Mouse (Mus musculus) G1E (cell line): ENCODE measurements around the gene Slc25a53. TPM values are rescaled to one million over a fixed set of nuclear protein-coding genes. Genes with fewer than 3 reads are reported as not detected.

Experiments used
- ATAC-seq: 2 replicates; pipeline ENCODE4 v1.8.0; 2016; ENCODE audit warnings: mild to moderate bottlenecking; ENCODE audit not compliant: insufficient number of reproducible peaks, poor library complexity, low FRiP score, severe bottlenecking; ENCODE audit errors: extremely low read depth
- DNase-seq: peaks from one replicate; pipeline ENCODE4 v3.0.0; 2012; ENCODE audit warnings: low spot score
- H3K27me3 ChIP-seq: 2 replicates; pipeline ENCODE4 v1.6.1; 2012; ENCODE audit warnings: mild to moderate bottlenecking, low read length, inconsistent platforms; ENCODE audit not compliant: insufficient read depth
- H3K36me3 ChIP-seq: replicated peaks from 2 replicates; pipeline ENCODE3; 2012; ENCODE audit warnings: mild to moderate bottlenecking, inconsistent platforms
- H3K4me1 ChIP-seq: 2 replicates; pipeline ENCODE4 v1.6.1; 2012; ENCODE audit warnings: low read depth, low read length, inconsistent platforms, mixed read lengths; ENCODE audit not compliant: insufficient read depth
- H3K4me3 ChIP-seq: 2 replicates; pipeline ENCODE4 v1.5.1; 2012; ENCODE audit warnings: low read depth, mild to moderate bottlenecking, inconsistent platforms, low read length, moderate library complexity, mixed read lengths
- H3K9me3 ChIP-seq: replicated peaks from 2 replicates; pipeline ENCODE4 v1.6.1; 2012; ENCODE audit warnings: inconsistent platforms
- CTCF ChIP-seq: IDR thresholded peaks from 2 replicates; pipeline ENCODE4 v1.5.1; 2012; ENCODE audit warnings: low read depth, low read length, inconsistent platforms, mixed read lengths
- GATA1 ChIP-seq: IDR thresholded peaks from 2 replicates; pipeline ENCODE4 v1.6.1; 2012; ENCODE audit warnings: borderline replicate concordance, low read length, inconsistent platforms, mixed read lengths
- GATA2 ChIP-seq: IDR thresholded peaks from 2 replicates; pipeline ENCODE4 v1.6.1; 2012; ENCODE audit warnings: low read depth, low read length, inconsistent platforms, borderline replicate concordance
- POLR2AphosphoS5 ChIP-seq: IDR thresholded peaks from 2 replicates; pipeline ENCODE4 v1.6.1; 2012; ENCODE audit warnings: low read depth, low read length, inconsistent platforms; ENCODE audit not compliant: insufficient replicate concordance
- TAL1 ChIP-seq: conservative IDR thresholded peaks from 2 replicates; pipeline ENCODE4 v1.6.1; 2012; ENCODE audit warnings: low read depth, low read length, inconsistent platforms, mixed read lengths
- polyA plus RNA-seq: library from polyadenylated mRNA; stranded (reverse); fragments of >175 nt; gene quantifications from 2 replicates; pipeline ENCODE4 v1.2.3, GENCODE M21; 2012
- total RNA-seq, 2 experiments: library from RNA; stranded (forward) in 1 of 2; stranded (reverse) in 1 of 2; fragments of 200-1000 nt in 1 of 2; fragments of >200 nt in 1 of 2; fragmentation: Nextera tagmentation in 1 of 2; gene quantifications; 2 replicates each; pipeline ENCODE4 v1.2.3; 2014 to 2017

Slc25a53 gene
- total and polyA plus RNA-seq, 3 experiments = 0.44 to 11.1 (median 4.4) TPM

DNA sequence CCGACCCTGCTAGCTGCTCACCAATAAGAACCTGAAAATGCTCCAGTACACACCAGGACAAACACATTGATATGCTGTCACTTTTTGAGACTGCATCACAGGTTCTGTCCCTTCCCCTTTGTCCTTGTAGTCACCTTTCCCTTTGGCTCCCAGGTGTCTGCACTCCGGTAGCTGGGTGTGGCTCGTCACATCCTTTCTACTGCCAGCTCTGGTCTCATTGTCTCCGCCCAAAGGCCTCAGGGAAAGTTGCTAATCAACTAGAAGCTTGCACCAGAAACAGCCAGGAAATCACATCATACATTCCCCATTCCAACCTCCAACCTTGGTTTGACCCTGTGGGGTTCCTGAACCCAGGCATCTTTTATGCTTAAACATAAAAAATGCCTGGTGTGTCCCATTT lies 3.8 kb downstream of the Slc25a53 start:
- H3K9me3 ChIP-seq = no peaks in the 10 kb centered on the region
- H3K4me1 ChIP-seq = peaks cover 11% of the 10 kb centered on the region; the same call in 1 of the 2 replicates
- DNase-seq (no peak), ATAC-seq (no peak)
- H3K36me3 ChIP-seq = peaks cover 29% of the 10 kb centered on the region
- H3K27me3 ChIP-seq = no peaks in the 10 kb centered on the region
- H3K4me3 ChIP-seq = no peak overlapping the region
- TF ChIP-seq GATA2 (no peak), GATA1 (no peak), CTCF (no peak), TAL1 (no peak), POLR2AphosphoS5 (no peak)

DNA sequence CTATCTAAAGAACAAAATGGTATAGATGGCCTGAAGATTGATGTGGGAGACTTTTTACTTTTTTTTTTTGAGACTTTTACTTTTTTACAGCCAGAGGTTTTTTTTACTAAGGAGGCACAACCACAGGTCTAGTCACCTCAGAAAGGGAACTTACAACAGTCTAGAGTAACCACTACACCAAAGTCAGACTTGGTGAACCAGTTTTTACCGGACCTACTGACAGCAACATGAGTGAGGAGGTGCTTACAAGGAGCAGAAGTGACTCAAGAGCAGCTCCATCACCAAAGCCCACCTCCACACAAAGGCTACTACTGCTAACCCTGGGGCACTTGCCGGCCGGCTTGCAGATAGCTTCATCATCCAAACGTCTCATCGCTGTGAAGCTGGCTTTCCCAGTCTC lies 6.4 kb downstream of the Slc25a53 start:
- ATAC-seq (no peak), DNase-seq (no peak)
- TF ChIP-seq TAL1 (no peak), GATA2 (no peak), CTCF (no peak), POLR2AphosphoS5 (no peak), GATA1 (no peak)
- Histone ChIP-seq H3K9me3 (no peaks in the 10 kb centered on the region), H3K4me1 (peaks cover 5% of the 10 kb centered on the region; the same call in 1 of the 2 replicates), H3K27me3 (no peaks in the 10 kb centered on the region), H3K36me3 (peaks cover 48% of the 10 kb centered on the region), H3K4me3 (no peak overlapping the region)

DNA sequence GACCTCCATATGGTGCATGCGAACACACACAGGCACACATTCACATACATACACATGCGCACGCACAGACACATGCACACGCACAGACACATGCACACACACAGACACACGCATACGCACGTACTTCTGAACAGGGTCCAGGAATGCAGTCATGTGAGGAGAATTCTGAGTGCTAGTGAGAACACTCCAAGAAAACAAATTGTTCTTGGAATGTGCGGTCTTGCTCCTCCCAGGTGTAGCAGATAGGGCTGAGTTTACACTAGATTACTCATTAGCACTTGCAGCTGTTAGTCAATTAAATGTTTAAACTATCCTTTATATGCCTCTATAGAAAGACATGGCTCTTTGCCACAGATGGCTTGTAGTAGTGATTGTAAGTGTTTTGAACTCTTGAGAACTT lies 7.2 kb downstream of the Slc25a53 start:
- no peak for DNase-seq
- H3K27me3 ChIP-seq = no peaks in the 10 kb centered on the region
- H3K9me3 ChIP-seq = no peaks in the 10 kb centered on the region
- TF ChIP-seq GATA2 (no peak), TAL1 (no peak), CTCF (no peak), GATA1 (no peak), POLR2AphosphoS5 (no peak)
- H3K4me1 ChIP-seq = no peaks in the 10 kb centered on the region
- H3K36me3 ChIP-seq = peaks cover 48% of the 10 kb centered on the region
- no peak for ATAC-seq
- H3K4me3 ChIP-seq = no peak overlapping the region

DNA sequence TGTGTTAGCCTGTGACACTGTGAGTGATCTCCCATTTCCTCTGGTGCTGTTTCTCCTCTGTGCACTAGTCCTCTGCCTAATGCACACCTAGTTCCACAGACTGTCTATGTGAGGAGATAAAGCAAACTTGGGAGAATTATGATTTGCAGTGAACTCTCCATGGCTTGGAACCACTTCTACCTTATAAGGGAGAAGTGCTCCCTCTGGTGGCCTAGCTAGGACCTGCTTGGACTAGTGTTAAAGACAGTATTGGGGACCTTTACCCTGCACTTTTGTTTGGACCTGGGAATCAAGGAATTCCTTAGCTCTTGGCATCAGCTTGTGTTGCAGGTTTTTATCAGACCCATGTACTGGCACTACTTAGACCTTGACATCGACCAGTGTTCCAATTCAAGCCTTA lies 18.8 kb downstream of the Slc25a53 start:
- TF ChIP-seq GATA2 = no peak
- peak; percentile 44; the same call in 1 of the 2 replicates for TF ChIP-seq CTCF
- Histone ChIP-seq H3K4me1 (no peaks in the 10 kb centered on the region), H3K36me3 (peaks cover 42% of the 10 kb centered on the region), H3K9me3 (no peaks in the 10 kb centered on the region), H3K4me3 (no peak overlapping the region), H3K27me3 (no peaks in the 10 kb centered on the region)
- DNase-seq (peak; percentile 2), ATAC-seq (peak; percentile 45; the same call in 1 of the 2 replicates)

- H3K4me1 ChIP-seq = no peaks in the 10 kb centered on the region
- TF ChIP-seq CTCF (no peak), GATA2 (no peak), TAL1 (no peak), GATA1 (no peak), POLR2AphosphoS5 (no peak)
- no peaks in the 10 kb centered on the region for H3K9me3 ChIP-seq
- ATAC-seq (no peak), DNase-seq (no peak)
- no peak overlapping the region for H3K4me3 ChIP-seq
- H3K27me3 ChIP-seq = no peaks in the 10 kb centered on the region
- peaks cover 42% of the 10 kb centered on the region for H3K36me3 ChIP-seq
These were observed 20.4 kb downstream of the Slc25a53 start for GRCm38 (mm10) chrX:137017668-137018067.

DNA sequence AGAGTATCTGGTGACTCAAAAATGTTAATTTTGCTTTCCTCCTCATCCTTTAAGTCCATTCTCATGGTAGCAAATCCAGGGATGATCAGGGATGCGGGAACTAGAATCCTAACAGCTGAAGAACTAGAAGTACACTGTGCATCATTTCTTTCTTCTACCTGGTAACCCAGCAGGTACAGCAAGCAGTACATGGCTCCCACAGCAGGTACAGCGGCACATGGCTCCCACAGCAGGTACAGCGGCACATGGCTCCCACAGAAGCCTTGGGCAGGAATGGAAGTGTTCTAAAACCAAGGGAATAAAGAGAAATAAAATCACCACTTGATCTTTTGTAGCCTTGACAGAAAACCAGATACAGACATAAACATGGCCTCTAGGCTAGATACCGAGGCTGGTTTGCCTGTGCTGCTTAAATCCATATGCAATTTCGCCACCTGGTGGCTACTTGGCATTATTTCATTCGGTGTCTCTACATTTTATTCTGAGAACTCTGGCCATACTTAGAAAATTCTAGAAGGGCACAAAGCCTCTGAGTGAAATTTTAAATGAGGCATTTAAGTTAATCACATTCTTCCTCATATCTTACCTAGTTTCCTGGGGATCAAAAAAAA lies 22.9 kb downstream of the Slc25a53 start:
- peaks cover 44% of the 10 kb centered on the region for H3K36me3 ChIP-seq
- DNase-seq = no peak
- H3K4me3 ChIP-seq = no peak overlapping the region
- peak; percentile 54 for ATAC-seq
- no peaks in the 10 kb centered on the region for H3K9me3 ChIP-seq
- H3K4me1 ChIP-seq = no peaks in the 10 kb centered on the region
- no peak for TF ChIP-seq GATA2
- TF ChIP-seq CTCF = 0 out of 2 replicates have a peak, but pooled peaks have one; percentile 10
- no peaks in the 10 kb centered on the region for H3K27me3 ChIP-seq

DNA sequence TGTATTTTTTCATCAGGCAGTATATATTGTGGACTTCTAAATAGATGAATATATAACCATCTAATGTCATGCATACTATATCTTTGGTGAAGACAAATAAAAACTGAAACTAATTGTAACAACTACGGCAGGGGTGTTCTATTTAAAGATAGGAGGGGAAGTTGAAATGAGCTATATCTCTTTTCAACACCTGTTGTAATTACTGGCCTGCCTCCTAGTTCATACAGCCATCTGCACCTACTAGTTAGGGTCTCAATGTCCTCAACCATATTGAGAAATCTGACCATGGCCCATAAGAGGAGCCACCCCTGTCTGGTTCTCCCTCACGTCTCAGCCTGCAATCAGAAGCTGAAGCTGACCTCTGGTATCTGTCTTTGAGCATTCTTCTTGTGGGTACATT lies 41.8 kb downstream of the Slc25a53 start:
- ATAC-seq = no peak
- DNase-seq = no peak
- Histone ChIP-seq H3K9me3 (no peaks in the 10 kb centered on the region), H3K4me3 (no peak overlapping the region), H3K27me3 (no peaks in the 10 kb centered on the region), H3K4me1 (no peaks in the 10 kb centered on the region), H3K36me3 (peaks cover 39% of the 10 kb centered on the region)
- TF ChIP-seq TAL1 (no peak), GATA1 (no peak), CTCF (no peak), POLR2AphosphoS5 (no peak), GATA2 (no peak)
